Mouse (Mus musculus) stomach, embryonic 14.5 days (tissue): ENCODE measurements at regions not wholly inside any gene's neighbourhood (a gene's known extent, or its start where the extent isn't known, plus 50 kb on each side); places are given as distances from the start of the nearest gene placed in this dataset.
A peak's percentile ranks its signal among the peaks of the same experiment; 100 is the strongest.

ENCODE experiments used
- ATAC-seq: fragments of 200-750 bp; cut with Nextera tagmentation; 2 replicates; pipeline ENCODE4 v1.8.0; 2017; ENCODE audit warnings: low read depth, moderate TSS enrichment; ENCODE audit not compliant: insufficient number of reproducible peaks, insufficient read depth, low FRiP score
- H3K27ac ChIP-seq: fragments of 300-500 bp; sonication (generic); 2 replicates; pipeline ENCODE4 v1.5.1; 2014; ENCODE audit warnings: mild to moderate bottlenecking, low read length, moderate library complexity, mixed read lengths
- H3K27me3 ChIP-seq: fragments of 300-500 bp; sonication (generic); 2 replicates; pipeline ENCODE4 v1.6.1; 2014; ENCODE audit warnings: low read length, control low read depth, mixed read lengths; ENCODE audit not compliant: control insufficient read depth, insufficient read depth
- H3K36me3 ChIP-seq: fragments of 300-500 bp; sonication (generic); 2 replicates; pipeline ENCODE4 v1.6.1; 2014; ENCODE audit warnings: mild to moderate bottlenecking, control low read depth, low read length, moderate library complexity, mixed read lengths; ENCODE audit not compliant: control insufficient read depth, insufficient read depth
- H3K4me1 ChIP-seq: fragments of 300-500 bp; sonication (generic); 2 replicates; pipeline ENCODE4 v1.6.1; 2014; ENCODE audit warnings: low read length, control low read depth, mixed read lengths; ENCODE audit not compliant: control insufficient read depth, insufficient read depth
- H3K4me2 ChIP-seq: fragments of 300-500 bp; sonication (generic); replicated peaks from 2 replicates; pipeline ENCODE4 v1.6.1; 2014; ENCODE audit warnings: low read depth, low read length, control low read depth
- H3K4me3 ChIP-seq: fragments of 300-500 bp; sonication (generic); 2 replicates; pipeline ENCODE4 v1.5.1; 2014; ENCODE audit warnings: low read depth, low read length, control low read depth
- H3K9ac ChIP-seq: fragments of 300-500 bp; sonication (generic); replicated peaks from 2 replicates; pipeline ENCODE4 v1.6.1; 2014; ENCODE audit warnings: low read depth, mild to moderate bottlenecking, control low read depth, low read length, moderate library complexity, mixed read lengths
- H3K9me3 ChIP-seq: fragments of 300-500 bp; sonication (generic); 2 replicates; pipeline ENCODE4 v1.6.1; 2016; ENCODE audit warnings: low read depth, low read length, control low read depth; ENCODE audit not compliant: control insufficient read depth
- WGBS: fragments of 180-500 bp; shearing (Covaris S2); extraction: QIAGEN DNeasy Blood & Tissue Kit; methylation state at CpG from one replicate; pipeline ENCODE4 v1.1.7; 2014; 5-methylcytosine and 5-hydroxymethylcytosine counted together

DNA sequence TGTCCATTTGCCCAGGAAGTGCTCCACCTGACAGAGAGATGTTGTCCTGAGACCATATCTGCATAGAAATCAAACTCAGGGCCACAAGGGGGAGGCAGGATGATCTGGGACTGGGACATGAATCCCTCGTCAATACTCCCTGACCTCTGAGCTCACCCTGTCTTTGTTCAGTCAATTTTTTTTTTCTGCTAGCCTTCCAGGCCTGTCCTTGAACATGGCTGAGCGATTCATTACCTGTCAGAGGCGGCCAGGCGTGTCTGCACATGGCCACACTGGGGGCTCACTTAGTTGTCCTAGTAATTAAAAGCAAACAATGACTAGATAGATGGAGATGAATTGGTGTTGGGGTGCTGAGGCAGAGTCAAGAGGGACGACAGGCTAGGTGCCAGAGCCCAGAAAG lies 162.6 kb downstream of the 9530068E07Rik start:
- Histone ChIP-seq H3K9me3 (no peaks in the 10 kb centered on the region), H3K4me2 (no peak overlapping the region), H3K27ac (no peak overlapping the region), H3K4me3 (no peak overlapping the region), H3K4me1 (0 out of 2 replicates have a peak, but pooled peaks cover 6% of the 10 kb centered on the region), H3K9ac (no peak overlapping the region), H3K27me3 (no peaks in the 10 kb centered on the region), H3K36me3 (no peaks in the 10 kb centered on the region)
- no peak for ATAC-seq
- WGBS, result 55% methylated on average over 5 of the region's 5 CpGs

DNA sequence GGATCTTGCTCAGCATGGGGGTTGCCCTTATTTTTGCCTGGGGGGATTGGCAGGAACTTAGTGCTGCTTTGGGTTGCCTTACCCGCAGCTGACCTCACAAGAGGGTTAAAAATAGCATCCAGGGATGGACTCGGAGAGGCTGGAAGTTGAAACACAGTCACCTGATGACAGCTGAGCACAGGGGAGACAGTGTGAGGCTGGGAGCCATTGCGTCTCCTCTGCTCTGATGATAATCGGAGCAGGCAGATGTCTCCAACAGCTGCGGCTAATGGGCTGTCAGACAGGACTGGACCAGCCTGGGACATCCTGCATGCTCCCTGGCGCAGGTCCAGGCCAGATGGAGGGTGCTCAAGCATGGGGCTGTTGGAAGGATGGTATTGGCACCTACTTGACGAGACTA lies 165.1 kb downstream of the 9530068E07Rik start:
- peak; percentile 42; the same call in 1 of the 2 replicates for ATAC-seq
- Histone ChIP-seq H3K4me2 (no peak overlapping the region), H3K9me3 (no peaks in the 10 kb centered on the region), H3K9ac (no peak overlapping the region), H3K27me3 (no peaks in the 10 kb centered on the region), H3K4me3 (no peak overlapping the region), H3K27ac (no peak overlapping the region), H3K4me1 (0 out of 2 replicates have a peak, but pooled peaks cover 10% of the 10 kb centered on the region), H3K36me3 (no peaks in the 10 kb centered on the region)
- 39% methylated on average over 7 of the region's 7 CpGs for WGBS

DNA sequence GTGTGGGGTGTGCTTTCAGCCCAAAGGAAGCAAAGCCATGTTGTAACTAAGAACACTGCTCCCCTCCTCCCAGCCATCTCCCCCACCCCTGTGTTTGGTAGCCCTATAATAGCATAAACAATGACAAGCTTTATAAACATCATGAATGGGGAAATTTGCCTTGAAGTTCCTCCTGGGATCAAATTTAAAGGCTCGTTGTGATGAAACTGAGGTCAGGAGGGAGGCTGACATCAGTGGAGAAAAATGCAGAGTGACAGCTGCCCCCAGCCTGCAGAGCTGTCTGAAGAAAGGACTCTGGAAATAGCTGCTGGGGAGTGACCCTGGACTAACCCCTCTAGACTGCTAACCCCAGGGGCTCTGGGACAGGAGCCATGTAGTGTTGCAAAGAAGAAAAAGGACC lies 169.2 kb downstream of the 9530068E07Rik start:
- H3K9me3 ChIP-seq, result no peaks in the 10 kb centered on the region
- ATAC-seq, result no peak
- 8% methylated on average over 1 of the region's 1 CpGs for WGBS

DNA sequence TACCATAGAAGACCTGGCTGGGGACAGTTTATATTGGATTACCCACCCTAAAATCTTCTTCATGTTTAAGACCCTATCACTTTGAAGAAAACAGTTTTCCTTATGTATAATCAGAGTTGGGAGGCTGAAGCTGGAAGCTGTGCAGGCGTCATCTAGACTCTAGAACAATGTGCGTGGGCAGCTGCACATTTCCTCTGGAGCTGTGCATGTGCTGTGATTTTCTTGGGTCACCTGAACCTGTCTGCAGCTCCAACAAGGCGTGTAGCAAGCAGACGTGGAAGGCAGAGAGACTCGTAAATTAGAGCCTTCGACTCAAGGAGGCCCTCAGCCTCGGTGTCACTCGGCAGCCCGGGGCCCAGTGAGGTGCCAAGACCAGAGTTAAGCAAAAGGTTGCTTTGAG lies 169.8 kb downstream of the 9530068E07Rik start:
- Histone ChIP-seq H3K4me1 (0 out of 2 replicates have a peak, but pooled peaks cover 9% of the 10 kb centered on the region), H3K9ac (no peak overlapping the region), H3K9me3 (no peaks in the 10 kb centered on the region), H3K36me3 (no peaks in the 10 kb centered on the region), H3K27me3 (no peaks in the 10 kb centered on the region), H3K4me2 (no peak overlapping the region), H3K27ac (no peak overlapping the region), H3K4me3 (no peak overlapping the region)
- WGBS, result 65% methylated on average over 9 of the region's 9 CpGs
- no peak for ATAC-seq

More for the DNA sequence above, 169.2 kb downstream of the 9530068E07Rik start:
- Histone ChIP-seq H3K4me3 (no peak overlapping the region), H3K4me1 (0 out of 2 replicates have a peak, but pooled peaks cover 10% of the 10 kb centered on the region), H3K4me2 (no peak overlapping the region), H3K27ac (no peak overlapping the region), H3K36me3 (no peaks in the 10 kb centered on the region), H3K27me3 (no peaks in the 10 kb centered on the region), H3K9ac (no peak overlapping the region)

DNA sequence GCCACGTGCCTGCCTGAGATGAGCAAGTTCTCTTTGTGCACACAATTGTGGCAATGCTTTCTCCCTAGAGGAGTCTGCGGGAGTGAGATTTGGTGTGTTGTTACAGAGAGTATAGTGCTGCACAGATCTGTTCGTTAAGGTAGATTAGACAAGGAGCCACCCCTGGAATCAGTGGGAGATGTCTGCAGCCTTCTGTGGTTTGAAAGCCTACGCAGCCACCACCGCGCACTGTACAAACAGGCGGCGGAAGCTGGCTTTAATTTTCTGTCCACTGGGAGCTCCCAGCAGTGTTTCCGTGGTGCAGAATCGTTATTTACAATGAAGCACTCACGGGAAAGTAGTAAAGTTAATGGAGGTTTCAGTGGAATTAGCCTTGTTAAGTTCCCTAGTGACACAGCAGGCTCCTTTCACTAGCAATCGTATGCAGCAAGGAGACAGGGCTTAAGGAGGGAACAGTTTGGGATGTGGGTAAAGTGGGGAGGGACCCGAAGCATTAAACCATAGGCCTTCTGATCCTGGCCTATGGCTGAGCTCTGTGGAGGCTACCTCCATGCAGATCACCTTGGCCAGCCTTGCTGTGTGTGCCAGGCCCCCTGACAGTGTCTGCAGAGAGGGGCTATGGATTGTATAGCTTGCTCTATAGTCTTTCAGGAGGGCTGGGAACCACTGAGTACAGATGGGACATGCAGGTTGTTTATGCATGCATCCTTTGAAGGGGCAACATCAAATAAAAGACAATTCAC lies 171.9 kb downstream of the 9530068E07Rik start:
- H3K9me3 ChIP-seq, result no peaks in the 10 kb centered on the region
- no peaks in the 10 kb centered on the region for H3K27me3 ChIP-seq
- WGBS, result 67% methylated on average over 13 of the region's 13 CpGs
- 0 out of 2 replicates have a peak, but pooled peaks cover 4% of the 10 kb centered on the region for H3K4me1 ChIP-seq
- no peak overlapping the region for H3K9ac ChIP-seq
- no peak overlapping the region for H3K4me3 ChIP-seq
- no peak overlapping the region for H3K27ac ChIP-seq
- no peak overlapping the region for H3K4me2 ChIP-seq
- ATAC-seq, result no peak
- no peaks in the 10 kb centered on the region for H3K36me3 ChIP-seq

DNA sequence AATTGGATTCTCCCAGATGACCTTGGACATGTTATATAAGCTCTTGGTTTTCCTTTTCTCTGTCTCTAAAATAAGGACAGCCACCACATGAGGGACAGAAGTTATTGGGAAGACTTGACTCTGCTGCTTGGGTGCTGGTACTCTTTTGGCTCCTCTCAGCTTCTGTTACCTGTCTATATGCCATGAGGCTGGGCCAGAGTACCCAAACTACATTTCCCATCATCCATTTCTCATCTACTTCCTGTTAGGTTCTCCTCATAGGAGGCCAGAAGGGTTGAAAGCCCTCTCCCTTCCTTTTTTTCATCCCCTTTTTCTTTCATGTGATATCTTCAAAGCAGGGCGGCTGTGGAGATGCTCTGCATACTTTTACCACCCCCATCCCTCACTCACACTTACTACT lies 172.6 kb downstream of the 9530068E07Rik start:
- Histone ChIP-seq H3K9me3 (no peaks in the 10 kb centered on the region), H3K4me1 (0 out of 2 replicates have a peak, but pooled peaks cover 4% of the 10 kb centered on the region), H3K36me3 (no peaks in the 10 kb centered on the region), H3K4me2 (no peak overlapping the region), H3K9ac (no peak overlapping the region), H3K27me3 (no peaks in the 10 kb centered on the region), H3K27ac (no peak overlapping the region), H3K4me3 (no peak overlapping the region)
- WGBS, result 50% methylated on average over 1 of the region's 1 CpGs
- ATAC-seq, result no peak

DNA sequence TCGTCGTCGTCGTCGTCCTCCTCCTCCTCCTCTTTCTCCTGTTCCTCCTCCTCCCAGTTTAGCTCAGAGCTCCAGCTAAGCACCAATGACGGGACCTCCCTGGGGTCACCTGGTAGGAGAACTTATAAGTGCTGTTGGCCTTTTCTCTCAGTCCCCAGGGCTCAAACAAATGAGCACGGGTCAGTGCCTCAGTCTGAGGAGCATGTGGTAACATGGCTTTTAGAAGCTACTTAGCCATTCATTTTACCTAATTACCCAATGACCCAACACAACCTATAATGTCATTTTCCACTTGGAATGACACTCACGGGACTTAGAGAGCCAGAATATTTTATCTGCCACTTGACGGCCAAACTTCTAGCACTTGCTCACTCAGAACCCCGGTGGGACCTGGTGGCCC lies 173.5 kb downstream of the 9530068E07Rik start:
- no peak overlapping the region for H3K27ac ChIP-seq

DNA sequence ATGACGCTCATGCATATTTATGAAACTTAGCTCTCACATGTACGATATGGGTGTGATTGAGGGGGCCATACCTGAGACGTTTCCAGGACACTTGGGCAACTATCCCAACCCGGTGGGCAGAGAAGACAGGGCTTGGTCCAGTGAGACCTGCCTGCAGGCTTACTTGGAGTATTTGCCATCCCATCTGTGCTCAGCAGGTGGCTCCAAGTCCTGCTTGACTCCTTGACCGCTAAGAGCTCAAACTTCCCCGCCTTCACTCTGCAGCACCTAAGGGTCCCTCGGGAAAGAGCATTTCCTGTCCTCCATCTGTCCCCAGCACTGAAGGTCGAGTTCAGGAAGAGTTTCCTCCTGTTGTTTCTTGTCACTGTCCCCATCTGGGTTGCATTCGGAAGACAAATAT lies 182.2 kb downstream of the 9530068E07Rik start:
- WGBS, result 44% methylated on average over 9 of the region's 9 CpGs

More for the DNA sequence above, 173.5 kb downstream of the 9530068E07Rik start:
- no peaks in the 10 kb centered on the region for H3K36me3 ChIP-seq
- H3K4me2 ChIP-seq, result no peak overlapping the region
- WGBS, result 87% methylated on average over 10 of the region's 10 CpGs
- H3K4me3 ChIP-seq, result no peak overlapping the region
- H3K4me1 ChIP-seq, result 0 out of 2 replicates have a peak, but pooled peaks cover 4% of the 10 kb centered on the region
- H3K9me3 ChIP-seq, result no peaks in the 10 kb centered on the region
- no peaks in the 10 kb centered on the region for H3K27me3 ChIP-seq
- no peak overlapping the region for H3K9ac ChIP-seq
- no peak for ATAC-seq

More for the DNA sequence above, 182.2 kb downstream of the 9530068E07Rik start:
- Histone ChIP-seq H3K4me1 (peaks cover 4% of the 10 kb centered on the region; the same call in 1 of the 2 replicates), H3K36me3 (no peaks in the 10 kb centered on the region), H3K27ac (no peak overlapping the region), H3K4me2 (no peak overlapping the region), H3K27me3 (no peaks in the 10 kb centered on the region), H3K9me3 (no peaks in the 10 kb centered on the region), H3K4me3 (no peak overlapping the region), H3K9ac (no peak overlapping the region)
- no peak for ATAC-seq
